Mouse (Mus musculus) sigmoid colon, adult 10 weeks (tissue): ENCODE results near the gene Opn1sw. TPM values are rescaled to one million over a fixed set of nuclear protein-coding genes. Genes with fewer than 3 reads are reported as not detected.

ENCODE experiments used
- polyA plus RNA-seq: library from polyadenylated mRNA; stranded (reverse); fragments of 350-450 nt; fragmentation: Illumina TruSeq; extraction: RNeasy Lipid Tissue Mini Kit (QIAGEN cat#74804); gene quantifications from one replicate; pipeline ENCODE4 v1.2.3, GENCODE M21; 2014; ENCODE audit warnings: low read depth, low replicate concordance

The Opn1sw gene
- polyA plus RNA-seq = not detected

DNA sequence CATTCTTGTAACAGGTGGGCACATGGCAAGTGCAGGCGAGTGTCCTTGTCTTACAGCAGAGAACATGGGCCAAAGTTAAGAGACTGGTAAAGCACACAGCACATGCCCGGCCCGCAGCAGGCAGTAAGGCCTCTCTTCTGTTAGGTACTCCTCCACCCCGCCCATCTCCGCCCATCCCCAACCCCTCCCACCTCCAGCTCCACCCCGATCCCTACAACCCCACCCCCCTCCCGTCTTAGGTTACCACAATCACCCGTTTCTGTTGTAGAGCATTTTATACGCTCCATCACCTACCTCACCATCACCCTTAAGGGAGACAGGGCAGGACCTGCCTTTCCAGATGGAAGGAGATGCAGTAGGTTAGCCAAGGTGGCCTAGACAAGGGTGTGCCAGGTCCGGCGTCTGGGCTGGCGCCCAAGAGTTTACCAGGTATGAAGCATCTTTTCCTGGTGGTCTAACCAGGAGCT is at the start of gene Opn1sw:
Gene Opn1sw (minus strand): TSS at position 417 of the 467 bp plus-strand sequence.

DNA sequence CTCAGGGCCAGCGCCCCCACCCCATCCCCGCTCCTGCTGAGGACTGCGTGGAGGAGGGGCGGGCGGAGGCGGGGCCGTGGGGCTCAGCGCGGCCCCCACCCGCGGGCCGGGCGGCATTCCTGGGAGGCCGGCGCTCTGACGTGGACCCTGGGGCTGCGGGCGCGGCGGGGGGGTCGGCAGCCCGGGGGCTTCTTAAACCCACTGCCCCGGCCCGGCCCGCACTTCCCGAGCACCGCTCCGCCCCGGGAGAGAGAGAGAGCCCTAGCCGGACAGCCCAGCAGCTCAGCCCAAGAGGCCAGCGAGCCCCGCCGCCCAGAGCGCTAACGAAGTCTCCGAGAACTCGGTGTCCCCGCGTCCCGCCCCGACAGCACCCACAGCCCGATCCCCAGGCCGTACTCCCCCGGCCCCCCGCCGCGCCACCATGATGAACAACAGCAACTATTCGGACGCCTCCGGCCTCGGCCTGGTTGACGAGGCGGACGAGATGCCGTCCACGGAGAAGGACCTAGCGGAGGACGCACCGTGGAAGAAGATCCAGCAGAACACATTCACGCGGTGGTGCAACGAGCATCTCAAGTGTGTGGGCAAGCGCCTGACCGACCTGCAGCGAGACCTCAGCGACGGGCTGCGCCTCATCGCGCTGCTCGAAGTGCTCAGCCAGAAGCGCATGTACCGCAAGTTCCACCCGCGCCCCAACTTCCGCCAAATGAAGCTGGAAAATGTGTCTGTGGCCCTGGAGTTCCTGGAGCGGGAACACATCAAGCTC is 45.0 kb upstream of the Opn1sw start, which contains the start of gene Flnc:
Gene Flnc (plus strand): TSS at position 219 of the 766 bp plus-strand sequence.

DNA sequence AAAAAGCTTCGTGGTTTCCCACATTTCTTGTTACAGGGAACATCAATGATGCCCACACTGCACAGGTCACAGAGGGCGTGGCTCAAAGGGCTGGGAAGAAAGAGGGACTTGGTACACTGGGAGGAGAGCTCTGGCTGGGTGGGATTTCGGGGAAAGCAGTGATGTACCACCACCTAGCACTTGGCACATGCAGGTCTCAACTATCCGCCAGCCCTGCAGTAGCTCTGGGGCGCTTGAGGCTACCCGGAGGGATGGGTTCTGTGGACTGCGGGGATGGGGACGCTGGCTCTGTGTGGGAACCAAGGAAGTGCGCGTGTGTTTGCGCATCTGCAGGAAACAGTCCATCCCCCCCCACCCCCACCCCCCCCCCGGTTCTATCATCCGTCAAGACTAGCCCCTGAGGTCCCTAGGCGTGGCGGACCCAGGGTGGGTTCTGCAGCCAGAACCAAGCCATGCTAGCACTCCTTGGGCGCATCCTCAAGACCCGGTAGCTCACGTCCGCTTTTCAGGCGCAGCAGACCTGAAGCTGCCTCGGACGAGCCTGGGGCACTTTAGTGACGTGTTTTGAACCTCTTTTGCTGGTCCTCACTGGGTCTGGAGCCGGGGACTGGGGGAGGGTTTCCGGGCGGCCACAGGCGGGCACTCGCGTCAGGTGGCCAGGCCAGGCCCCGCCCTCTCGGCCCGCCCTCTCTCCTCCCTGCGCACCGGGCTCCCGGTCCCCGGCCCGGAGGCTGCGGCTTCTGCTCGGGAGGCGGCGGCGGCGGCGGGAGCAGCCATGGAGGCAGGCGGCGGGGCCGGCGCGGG is 7.8 kb upstream of the Opn1sw start, which contains the start of gene Ccdc136:
Gene Ccdc136 (plus strand): TSS at position 400 of the 804 bp plus-strand sequence.

DNA sequence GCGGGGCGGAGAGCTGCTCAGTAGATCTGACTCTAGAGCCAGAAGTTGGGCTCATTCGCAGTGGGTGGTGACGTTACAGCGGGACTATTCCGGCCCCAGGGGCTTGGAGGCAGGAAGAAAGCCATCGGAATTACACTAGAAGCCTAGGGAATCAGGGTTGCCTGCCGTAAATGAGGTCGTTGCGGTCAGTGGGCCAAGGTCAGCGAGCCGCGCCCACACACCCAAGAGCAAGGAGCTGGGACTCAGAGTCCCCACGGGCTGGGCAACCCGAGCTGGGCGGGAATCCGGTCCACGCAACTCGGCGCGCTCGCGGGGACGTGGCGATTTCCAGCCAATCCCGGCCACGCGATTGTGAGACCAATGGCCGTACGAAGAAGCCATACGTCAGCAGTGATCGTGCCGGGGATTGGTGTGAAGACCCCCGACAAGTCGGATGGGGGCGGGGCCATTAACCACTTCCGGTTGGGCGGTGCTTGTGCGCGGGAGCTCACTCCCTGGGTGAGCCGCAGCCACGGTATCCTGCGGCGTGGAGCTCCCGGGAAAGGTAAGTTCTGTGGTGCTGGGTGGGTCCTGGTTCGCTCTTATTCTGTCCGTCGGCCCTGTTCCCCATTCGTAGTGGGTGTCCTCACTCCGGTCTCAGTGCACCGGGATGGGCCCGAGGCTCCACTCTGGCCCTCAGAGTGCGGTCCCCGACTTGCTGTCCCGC is 40.5 kb downstream of the Opn1sw start, which contains the start of gene Calu:
Gene Calu (plus strand): TSS at position 405 of the 706 bp plus-strand sequence.

Other genes starting within 250 kb of the Opn1sw start
- gene Rbm28, start 223.5 kb downstream of the Opn1sw start, polyA plus RNA-seq = 44.7 TPM
- not detected for gene Prrt4, start 208.9 kb downstream of the Opn1sw start, polyA plus RNA-seq
- gene Impdh1, start 172.1 kb downstream of the Opn1sw start, polyA plus RNA-seq = 3.3 TPM
- 8.4 TPM for gene Hilpda, start 116.0 kb downstream of the Opn1sw start, polyA plus RNA-seq
- not detected for gene Fam71f2, start 108.9 kb downstream of the Opn1sw start, polyA plus RNA-seq
- gene Fam71f1, start 69.3 kb downstream of the Opn1sw start, polyA plus RNA-seq = not detected
- 355 TPM for gene Calu, start 40.4 kb downstream of the Opn1sw start, polyA plus RNA-seq
- gene Ccdc136, start 7.8 kb upstream of the Opn1sw start, polyA plus RNA-seq = 1.5 TPM
- gene Flnc, start 44.8 kb upstream of the Opn1sw start, polyA plus RNA-seq = 0.19 TPM
- 21.9 TPM for gene Atp6v1f, start 79.2 kb upstream of the Opn1sw start, polyA plus RNA-seq
- gene Atp6v1fnb, start 83.0 kb upstream of the Opn1sw start, polyA plus RNA-seq = not detected
- gene Kcp, start 119.5 kb upstream of the Opn1sw start, polyA plus RNA-seq = not detected
- 2.1 TPM for gene Irf5, start 138.2 kb upstream of the Opn1sw start, polyA plus RNA-seq
- gene Tnpo3, start 221.4 kb upstream of the Opn1sw start, polyA plus RNA-seq = 67.3 TPM